Mouse (Mus musculus) kidney, embryonic 14.5 days (tissue): ENCODE results near the gene Ccdc185. TPM values are rescaled to one million over a fixed set of nuclear protein-coding genes. Genes with fewer than 3 reads are reported as not detected.

Experiments
- ATAC-seq: fragments of 200-750 bp; cut with Nextera tagmentation; 2 replicates; pipeline ENCODE4 v1.8.0; 2017; ENCODE audit warnings: moderate number of reproducible peaks, mild to moderate bottlenecking, moderate TSS enrichment, moderate library complexity; ENCODE audit not compliant: low FRiP score, low TSS enrichment
- H3K27ac ChIP-seq: fragments of 300-500 bp; sonication (generic); 2 replicates; pipeline ENCODE4 v1.5.1; 2014; ENCODE audit warnings: low read depth, mild to moderate bottlenecking, low read length, moderate library complexity, mixed read lengths
- H3K27me3 ChIP-seq: fragments of 300-500 bp; sonication (generic); 2 replicates; pipeline ENCODE4 v1.6.1; 2014; ENCODE audit warnings: mild to moderate bottlenecking, low read length; ENCODE audit not compliant: control insufficient read depth, insufficient read depth
- H3K36me3 ChIP-seq: fragments of 300-500 bp; sonication (generic); 2 replicates; pipeline ENCODE4 v1.6.1; 2014; ENCODE audit warnings: low read length, mixed read lengths; ENCODE audit not compliant: control insufficient read depth, insufficient read depth
- H3K4me1 ChIP-seq: fragments of 300-500 bp; sonication (generic); 2 replicates; pipeline ENCODE4 v1.6.1; 2014; ENCODE audit warnings: low read length, mixed read lengths; ENCODE audit not compliant: control insufficient read depth, insufficient read depth
- H3K4me2 ChIP-seq: fragments of 300-500 bp; sonication (generic); replicated peaks from 2 replicates; pipeline ENCODE4 v1.6.1; 2014; ENCODE audit warnings: low read depth, mild to moderate bottlenecking, low read length
- H3K4me3 ChIP-seq: fragments of 300-500 bp; sonication (generic); 2 replicates; pipeline ENCODE4 v1.5.1; 2014; ENCODE audit warnings: mild to moderate bottlenecking, low read length
- H3K9ac ChIP-seq: fragments of 300-500 bp; sonication (generic); 2 replicates; pipeline ENCODE4 v1.6.1; 2014; ENCODE audit warnings: low read depth, mild to moderate bottlenecking, low read length, moderate library complexity
- H3K9me3 ChIP-seq: fragments of 300-500 bp; sonication (generic); 2 replicates; pipeline ENCODE4 v1.6.1; 2016; ENCODE audit warnings: low read length; ENCODE audit not compliant: control insufficient read depth
- WGBS: fragments of 180-500 bp; shearing (Covaris S2); extraction: QIAGEN DNeasy Blood & Tissue Kit; methylation state at CpG from one replicate; pipeline ENCODE4 v1.1.7; 2014; 5-methylcytosine and 5-hydroxymethylcytosine counted together
- polyA plus RNA-seq: library from polyadenylated mRNA; unstranded; fragments of >200 nt; fragmentation: Nextera tagmentation; extraction: Ambion mirVana; gene quantifications from 2 replicates; pipeline ENCODE4 v1.2.1, GENCODE M21; 2014

Gene Ccdc185
- polyA plus RNA-seq, 1 experiment from 2014 or later, result not detected

DNA sequence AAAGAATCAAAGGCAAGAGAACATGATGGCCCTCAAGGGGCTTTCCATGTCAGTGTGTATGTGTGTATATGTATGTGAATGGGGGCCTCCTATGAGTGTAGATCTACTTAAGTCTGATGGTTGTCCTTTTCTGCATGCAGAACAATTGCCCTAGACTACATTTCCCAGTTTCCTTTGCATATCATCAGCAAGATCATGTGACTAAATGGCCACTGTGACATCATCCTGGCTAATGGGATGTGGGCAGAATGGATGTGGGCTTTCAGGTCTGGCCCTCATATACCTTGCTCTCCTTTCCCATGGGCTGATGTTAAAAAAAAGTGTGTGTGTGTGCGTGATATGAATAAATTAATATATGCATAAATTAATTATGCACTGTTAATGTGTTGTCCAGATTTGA lies 9.8 kb upstream of the Ccdc185 start:
- Histone ChIP-seq H3K9ac (no peak overlapping the region), H3K4me3 (no peak overlapping the region), H3K9me3 (no peaks in the 10 kb centered on the region), H3K4me2 (no peak overlapping the region), H3K27me3 (no peaks in the 10 kb centered on the region), H3K36me3 (no peaks in the 10 kb centered on the region), H3K27ac (no peak overlapping the region), H3K4me1 (no peaks in the 10 kb centered on the region)
- no peak for ATAC-seq
- 100% methylated on average over 1 of the region's 1 CpGs for WGBS

DNA sequence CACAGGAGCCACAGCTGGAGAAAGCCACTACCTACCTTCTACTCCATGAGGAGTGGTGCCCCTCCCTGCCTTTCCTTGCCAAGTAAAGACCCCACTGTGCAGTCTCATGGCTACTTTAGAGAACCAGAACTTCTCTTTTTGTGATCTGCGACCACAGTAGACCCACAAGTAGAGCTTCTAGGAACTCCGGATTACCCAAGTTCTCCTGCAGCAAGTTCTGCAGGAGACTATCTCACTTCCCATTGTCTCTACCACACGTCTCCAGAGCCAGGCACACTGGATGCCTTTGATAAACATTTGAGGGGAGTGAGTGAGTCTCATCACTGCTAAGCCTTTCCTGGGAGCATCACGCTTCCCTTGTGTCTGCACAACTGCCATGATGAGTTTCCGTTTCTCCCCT lies 5.9 kb upstream of the Ccdc185 start:
- no peaks in the 10 kb centered on the region for H3K27me3 ChIP-seq
- H3K4me1 ChIP-seq, result no peaks in the 10 kb centered on the region
- H3K9ac ChIP-seq, result no peak overlapping the region
- WGBS, result 92% methylated on average over 5 of the region's 5 CpGs
- ATAC-seq, result no peak
- H3K27ac ChIP-seq, result no peak overlapping the region
- H3K4me2 ChIP-seq, result no peak overlapping the region
- H3K9me3 ChIP-seq, result no peaks in the 10 kb centered on the region
- H3K36me3 ChIP-seq, result no peaks in the 10 kb centered on the region
- H3K4me3 ChIP-seq, result no peak overlapping the region

DNA sequence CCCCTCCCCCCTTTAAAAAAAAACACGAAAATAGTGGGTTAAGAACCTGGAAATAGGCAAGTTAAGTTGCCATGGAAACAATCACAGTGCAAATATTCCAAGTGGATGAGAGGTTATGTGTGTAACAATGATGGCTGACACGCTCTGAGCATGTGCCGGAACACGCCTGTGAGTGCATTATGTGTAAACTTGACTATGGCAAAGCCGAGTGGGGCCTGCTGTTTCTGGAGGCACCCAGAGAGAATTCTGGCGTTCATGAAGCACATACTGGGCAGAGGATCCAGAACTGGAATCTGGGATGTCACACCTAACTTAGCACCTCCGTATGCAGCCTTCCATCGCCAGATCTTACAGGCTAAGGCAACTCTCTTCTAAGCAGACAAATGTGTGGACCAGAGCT lies 4.7 kb upstream of the Ccdc185 start:
- Histone ChIP-seq H3K9me3 (no peaks in the 10 kb centered on the region), H3K4me3 (no peak overlapping the region), H3K4me2 (no peak overlapping the region), H3K36me3 (no peaks in the 10 kb centered on the region), H3K9ac (no peak overlapping the region), H3K27me3 (no peaks in the 10 kb centered on the region), H3K27ac (no peak overlapping the region), H3K4me1 (no peaks in the 10 kb centered on the region)
- no peak for ATAC-seq
- WGBS, result 81% methylated on average over 8 of the region's 8 CpGs

DNA sequence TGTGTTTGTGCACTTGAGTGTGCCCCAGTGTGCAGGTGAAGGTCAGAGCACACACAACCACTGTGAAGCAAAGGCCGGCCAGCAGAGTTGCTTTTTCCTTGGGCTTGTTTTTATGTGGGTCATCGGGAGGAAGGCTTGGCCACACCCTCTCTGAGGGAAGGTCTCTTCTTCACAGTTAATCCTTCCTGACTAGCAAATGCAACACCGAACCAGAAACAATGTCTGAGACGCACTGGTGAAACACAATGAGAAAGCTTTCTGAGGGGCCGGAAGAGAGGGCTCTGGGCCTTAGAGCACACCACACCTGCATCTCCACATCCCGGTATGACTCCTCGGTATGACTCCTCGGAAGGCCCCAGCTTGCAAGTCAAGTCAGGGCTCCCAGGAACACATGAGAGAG lies 2.3 kb upstream of the Ccdc185 start:
- no peaks in the 10 kb centered on the region for H3K36me3 ChIP-seq

DNA sequence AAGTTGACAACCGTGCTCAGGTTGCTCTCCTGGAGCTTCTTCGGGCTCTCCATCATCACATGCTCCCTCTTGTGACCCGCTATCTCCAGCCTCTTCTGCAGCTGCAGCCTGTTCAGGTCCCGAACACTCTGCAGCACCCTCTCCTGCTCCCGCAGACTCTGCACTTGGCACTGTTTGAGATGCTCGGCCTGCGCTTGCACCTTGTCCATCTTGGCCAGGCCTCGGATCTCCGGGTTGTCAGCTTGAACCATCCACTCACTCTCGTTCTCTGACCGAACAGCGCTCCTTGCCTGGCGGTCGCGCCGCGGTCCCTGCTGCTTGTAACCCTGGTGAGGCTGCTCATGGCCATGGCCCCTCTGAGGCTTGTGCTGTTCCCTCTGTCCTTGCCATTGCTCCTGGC lies 1.1 kb downstream of the Ccdc185 start:
- Histone ChIP-seq H3K4me2 (no peak overlapping the region), H3K9ac (no peak overlapping the region), H3K27me3 (no peaks in the 10 kb centered on the region), H3K9me3 (no peaks in the 10 kb centered on the region; the same call in 1 of the 2 replicates), H3K4me3 (no peak overlapping the region), H3K27ac (no peak overlapping the region), H3K4me1 (no peaks in the 10 kb centered on the region), H3K36me3 (no peaks in the 10 kb centered on the region)
- no peak for ATAC-seq
- 91% methylated on average over 17 of the region's 17 CpGs for WGBS

More for the DNA sequence above, 2.3 kb upstream of the Ccdc185 start:
- Histone ChIP-seq H3K9me3 (no peaks in the 10 kb centered on the region), H3K27me3 (no peaks in the 10 kb centered on the region), H3K4me2 (no peak overlapping the region), H3K4me3 (no peak overlapping the region), H3K4me1 (no peaks in the 10 kb centered on the region), H3K27ac (no peak overlapping the region), H3K9ac (no peak overlapping the region)
- WGBS, result 87% methylated on average over 8 of the region's 8 CpGs
- ATAC-seq, result no peak

DNA sequence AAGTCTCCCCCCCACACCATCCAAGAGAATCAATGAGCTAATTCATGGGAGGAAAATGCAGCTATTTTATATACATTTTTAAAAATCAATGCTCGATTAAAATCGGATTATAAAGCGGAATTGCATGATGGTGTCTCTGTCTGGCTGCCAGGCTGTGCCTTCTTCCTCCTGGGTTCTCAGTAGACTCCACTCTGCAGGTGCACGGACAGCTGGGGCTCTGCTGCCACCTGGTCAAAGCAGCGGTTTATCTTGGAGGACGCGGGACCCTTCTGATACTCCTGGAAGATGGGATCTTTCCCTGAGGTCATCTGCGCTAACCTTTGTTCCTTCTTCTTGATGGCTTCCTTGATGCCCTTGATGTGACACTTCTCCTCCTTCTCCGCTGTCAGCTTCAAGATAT lies 1.9 kb downstream of the Ccdc185 start:
- WGBS, result 94% methylated on average over 9 of the region's 9 CpGs
- H3K27ac ChIP-seq, result no peak overlapping the region
- H3K4me2 ChIP-seq, result no peak overlapping the region
- H3K9ac ChIP-seq, result no peak overlapping the region
- no peak for ATAC-seq
- no peaks in the 10 kb centered on the region for H3K4me1 ChIP-seq
- H3K36me3 ChIP-seq, result no peaks in the 10 kb centered on the region
- no peaks in the 10 kb centered on the region; the same call in 1 of the 2 replicates for H3K9me3 ChIP-seq
- no peak overlapping the region for H3K4me3 ChIP-seq
- no peaks in the 10 kb centered on the region for H3K27me3 ChIP-seq

DNA sequence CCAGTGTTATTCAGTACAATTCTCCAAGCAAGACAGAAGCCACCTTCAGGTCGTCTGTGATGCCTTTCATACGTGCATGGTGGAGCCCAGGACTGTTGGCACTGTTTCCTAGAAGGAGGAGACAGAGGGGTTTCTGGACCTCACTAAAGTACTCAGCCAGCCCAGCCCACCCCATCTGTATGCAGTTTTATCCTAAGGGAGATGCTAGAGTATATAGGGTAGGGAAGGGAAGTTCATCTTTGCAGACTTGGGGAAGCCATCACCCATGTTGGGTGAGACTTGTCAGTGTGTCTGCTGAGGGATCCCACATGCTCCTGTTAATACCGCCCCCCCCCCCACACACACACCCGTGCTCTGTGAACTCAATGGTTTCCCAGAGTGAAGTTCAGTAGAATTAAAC lies 13.1 kb downstream of the Ccdc185 start:
- 62% methylated on average over 4 of the region's 4 CpGs for WGBS
- Histone ChIP-seq H3K4me3 (no peak overlapping the region), H3K4me1 (no peaks in the 10 kb centered on the region), H3K27me3 (no peaks in the 10 kb centered on the region), H3K27ac (no peak overlapping the region), H3K4me2 (no peak overlapping the region), H3K36me3 (no peaks in the 10 kb centered on the region), H3K9ac (no peak overlapping the region), H3K9me3 (no peaks in the 10 kb centered on the region)
- no peak for ATAC-seq

DNA sequence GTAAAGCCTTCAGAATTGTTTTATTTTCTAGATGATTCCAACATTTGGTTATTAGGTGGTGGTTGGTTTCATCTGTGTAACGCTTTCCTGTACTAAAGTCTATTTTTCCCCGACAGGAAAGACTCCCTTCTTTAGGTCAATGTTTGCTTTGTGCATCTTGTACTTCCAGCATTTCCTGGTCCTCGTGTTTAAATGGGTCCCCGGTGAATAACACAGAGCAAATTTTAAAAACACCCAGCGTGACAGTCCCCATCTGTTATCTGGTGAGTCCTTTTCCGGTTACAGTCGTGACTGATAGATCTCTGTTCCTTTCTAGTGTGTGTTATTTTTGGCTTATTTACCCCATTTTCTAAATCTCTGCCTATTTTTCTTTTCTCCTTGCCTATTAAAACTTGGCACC lies 16.3 kb downstream of the Ccdc185 start:
- Histone ChIP-seq H3K4me2 (0 out of 2 replicates have a peak overlapping the region, but pooled peaks have one; percentile 3), H3K4me3 (no peak overlapping the region), H3K27me3 (no peaks in the 10 kb centered on the region), H3K27ac (no peak overlapping the region; the same call in 1 of the 2 replicates), H3K9ac (no peak overlapping the region), H3K4me1 (no peaks in the 10 kb centered on the region), H3K9me3 (no peaks in the 10 kb centered on the region), H3K36me3 (no peaks in the 10 kb centered on the region)
- ATAC-seq, result no peak; the same call in 1 of the 2 replicates
- WGBS, result 40% methylated on average over 7 of the region's 7 CpGs

DNA sequence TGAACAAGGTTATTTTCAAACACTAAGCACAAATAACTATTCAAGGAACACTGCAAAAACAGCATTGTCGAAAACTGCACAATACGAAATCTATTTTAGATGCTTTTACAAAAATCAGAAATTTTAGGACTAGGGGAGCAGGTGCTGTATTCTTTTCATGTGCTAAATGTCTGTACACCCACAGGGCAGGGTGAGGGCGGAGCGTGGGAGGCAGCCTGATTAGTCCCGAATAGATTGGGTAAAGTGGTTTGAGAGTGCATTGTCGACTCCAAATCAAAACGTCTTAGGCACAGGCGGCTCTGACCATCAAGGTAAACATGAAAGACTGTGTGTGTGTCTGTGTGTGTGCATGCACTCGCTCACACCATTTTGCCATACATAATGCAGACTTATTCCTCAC lies 20.0 kb downstream of the Ccdc185 start:
- no peak overlapping the region for H3K9ac ChIP-seq
- no peak overlapping the region for H3K4me2 ChIP-seq
- H3K9me3 ChIP-seq, result no peaks in the 10 kb centered on the region
- ATAC-seq, result no peak
- no peaks in the 10 kb centered on the region for H3K27me3 ChIP-seq
- H3K36me3 ChIP-seq, result no peaks in the 10 kb centered on the region
- no peak overlapping the region for H3K27ac ChIP-seq
- H3K4me3 ChIP-seq, result no peak overlapping the region
- no peaks in the 10 kb centered on the region for H3K4me1 ChIP-seq
- 72% methylated on average over 9 of the region's 9 CpGs for WGBS

DNA sequence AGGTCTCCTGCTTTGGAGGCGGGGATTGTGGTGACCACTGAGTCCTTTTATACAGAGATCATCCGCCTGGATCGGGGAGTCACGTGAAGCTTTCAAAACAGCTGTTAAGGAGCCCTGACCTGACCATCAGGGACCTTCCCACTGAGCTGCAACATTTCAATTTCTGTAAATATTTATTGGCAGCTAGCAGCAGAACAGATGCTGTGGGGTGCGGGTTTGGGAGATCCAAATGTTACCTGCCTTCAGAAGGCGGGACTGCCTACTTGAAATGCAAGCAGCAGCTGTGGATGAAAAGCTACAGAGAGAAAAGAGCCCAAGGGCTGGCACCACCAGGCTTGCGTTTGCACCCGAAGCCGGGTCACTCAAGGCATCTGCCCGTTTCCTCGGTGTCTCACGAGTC lies 21.4 kb downstream of the Ccdc185 start:
- H3K9ac ChIP-seq, result no peak overlapping the region
- no peaks in the 10 kb centered on the region for H3K9me3 ChIP-seq
- ATAC-seq, result no peak
- no peaks in the 10 kb centered on the region for H3K4me1 ChIP-seq
- no peak overlapping the region for H3K4me2 ChIP-seq
- 60% methylated on average over 12 of the region's 12 CpGs for WGBS
- no peaks in the 10 kb centered on the region for H3K27me3 ChIP-seq
- H3K4me3 ChIP-seq, result no peak overlapping the region
- no peak overlapping the region for H3K27ac ChIP-seq
- H3K36me3 ChIP-seq, result no peaks in the 10 kb centered on the region
